Mouse (Mus musculus): ENCODE results near the gene Polr3g. TPM values are rescaled to one million over a fixed set of nuclear protein-coding genes. Genes with fewer than 3 reads are reported as not detected.
"Not testable (repeated sequence)": the region's sequence is repeated elsewhere in the genome, so short reads cannot be mapped to it uniquely, and the experiment has no call there.

Polr3g gene
- 5.1 and 5.6 TPM in 2 replicates for polyA plus RNA-seq (2012; rRNA removed)

DNA sequence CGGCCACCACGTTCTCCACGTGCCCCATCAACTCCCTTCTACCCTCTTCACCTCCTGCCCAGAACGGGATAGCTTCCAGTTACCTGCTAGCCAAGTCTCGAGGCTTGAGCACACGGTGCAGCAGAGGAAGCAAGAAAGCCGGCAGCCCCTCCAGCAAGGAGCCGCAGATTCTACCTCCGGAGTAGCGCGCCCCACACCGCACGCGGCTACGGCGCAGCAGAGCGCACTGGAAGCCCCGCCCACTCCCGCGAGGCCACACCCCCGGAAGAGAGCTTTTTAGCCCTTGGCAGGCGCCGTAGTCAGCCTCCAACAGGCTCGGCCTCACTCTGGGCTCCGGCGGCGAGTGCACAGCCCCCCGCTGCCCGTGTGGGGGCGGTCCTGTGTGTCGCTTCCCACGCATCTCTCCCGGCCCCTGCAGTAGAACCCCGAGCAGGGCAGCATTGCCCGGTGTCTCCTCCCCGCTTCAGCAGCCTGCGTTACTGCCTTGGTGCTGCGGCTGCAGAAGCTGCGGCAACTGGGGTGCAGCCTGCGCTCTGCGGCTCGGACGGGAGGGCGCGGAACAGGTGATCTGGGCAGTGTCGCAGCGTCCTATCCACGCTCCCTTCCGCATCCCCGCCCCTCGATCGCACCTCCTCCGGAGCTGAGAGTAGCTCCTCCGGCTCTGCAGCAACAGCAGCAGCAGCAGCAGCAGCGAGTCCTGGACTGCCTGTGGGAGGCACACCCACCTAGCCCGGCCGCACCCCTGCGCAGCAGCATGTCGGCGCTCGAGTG is at the start of gene Polr3g, which contains the start of gene Mblac2:
Gene Polr3g, minus strand, starts transcription at position 239 of the 771 bp plus-strand sequence.
Gene Mblac2, plus strand, starts transcription at position 567 of the 771 bp plus-strand sequence.
- peak; percentile 49 for DNase-seq (ENCODE audit: low read depth)

- no peak for DNase-seq (ENCODE audit: low read depth)
Measured at GRCm38 (mm10) chr13:81760379-81760778, 49.6 kb upstream of the Polr3g start.

DNA sequence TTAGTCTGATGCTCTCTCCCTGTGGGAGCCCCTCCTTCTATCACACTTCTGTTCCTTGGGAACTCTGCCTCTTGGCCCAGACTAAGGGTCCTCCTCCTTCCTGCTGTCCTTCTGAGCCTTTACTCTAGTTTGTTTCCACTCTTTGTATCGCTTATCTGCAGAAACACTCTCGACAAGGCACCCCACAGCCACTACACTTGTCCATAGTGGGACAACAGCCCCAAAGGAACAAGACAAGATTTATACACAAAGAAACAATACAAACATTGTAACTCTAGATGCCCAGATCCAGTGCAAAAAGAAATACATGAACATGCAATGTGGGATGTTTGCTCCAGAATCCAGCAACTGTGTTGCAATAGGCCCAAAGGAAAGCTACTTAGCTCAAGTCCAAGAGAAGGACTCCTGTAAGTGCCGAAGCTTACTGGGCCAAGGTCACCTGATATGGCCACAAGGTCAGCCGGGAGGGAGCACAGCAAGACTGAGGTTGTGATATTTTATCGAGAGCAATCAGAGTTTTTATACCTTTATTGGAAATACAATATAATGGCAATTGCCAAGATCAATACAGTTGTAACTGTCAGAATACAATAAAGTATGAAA is 46.3 kb upstream of the Polr3g start:
- no peak for DNase-seq (ENCODE audit: low read depth)

- no peak for DNase-seq (ENCODE audit: low read depth)
Measured at GRCm38 (mm10) chr13:81755324-81755723, 44.5 kb upstream of the Polr3g start.

GRCm38 (mm10) chr13:81754878-81755277 is 44.1 kb upstream of the Polr3g start:
- DNase-seq (ENCODE audit: low read depth): no peak

- no peak for DNase-seq (ENCODE audit: low read depth)
Measured at GRCm38 (mm10) chr13:81744092-81744396, 33.2 kb upstream of the Polr3g start.

- DNase-seq (ENCODE audit: low read depth): no peak
Measured at GRCm38 (mm10) chr13:81743391-81744091, 32.7 kb upstream of the Polr3g start.

- DNase-seq (ENCODE audit: low read depth): no peak
Measured at GRCm38 (mm10) chr13:81740898-81741297, 30.1 kb upstream of the Polr3g start.

DNA sequence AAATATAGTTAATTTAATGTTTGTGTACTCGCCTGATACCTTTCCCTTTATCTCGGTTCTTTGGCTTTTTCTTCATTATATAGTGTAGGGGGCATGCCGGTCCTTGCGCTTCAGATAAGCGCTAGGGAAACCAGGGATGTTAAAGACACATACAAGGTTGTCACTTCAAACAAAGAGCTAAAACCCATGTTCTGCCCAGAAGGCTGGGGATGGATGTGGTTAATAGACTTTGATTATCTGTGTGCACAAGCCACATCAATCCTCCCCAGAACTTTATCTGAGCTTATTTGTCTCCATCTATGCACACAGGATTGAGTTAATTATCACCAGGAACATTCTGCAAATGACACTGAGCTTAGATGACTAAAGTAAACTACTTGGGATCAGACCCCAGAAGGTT is 25.8 kb upstream of the Polr3g start:
- DNase-seq (ENCODE audit: low read depth): no peak

GRCm38 (mm10) chr13:81730362-81730761 is 19.5 kb upstream of the Polr3g start:
- no peak for DNase-seq (ENCODE audit: low read depth)

DNA sequence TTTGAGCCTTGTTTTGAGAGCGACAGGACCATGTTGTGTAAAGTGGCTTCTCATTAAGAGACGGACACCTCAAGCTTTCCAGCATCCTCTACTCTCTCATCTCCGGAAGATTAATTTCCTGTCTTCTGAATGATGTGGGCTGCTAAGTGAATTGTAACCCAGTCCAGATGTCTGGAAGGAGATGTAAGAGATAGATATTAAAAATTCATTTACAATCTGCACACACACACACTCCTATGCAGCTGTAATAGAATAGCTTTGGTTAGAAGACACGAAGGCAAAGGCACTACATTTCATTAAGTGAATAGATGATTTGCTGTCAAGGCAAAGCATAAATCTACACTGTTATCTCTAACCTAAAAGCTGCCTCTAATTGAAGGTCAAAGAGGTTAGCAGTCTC is 18.3 kb upstream of the Polr3g start:
- no peak for DNase-seq (ENCODE audit: low read depth)

DNA sequence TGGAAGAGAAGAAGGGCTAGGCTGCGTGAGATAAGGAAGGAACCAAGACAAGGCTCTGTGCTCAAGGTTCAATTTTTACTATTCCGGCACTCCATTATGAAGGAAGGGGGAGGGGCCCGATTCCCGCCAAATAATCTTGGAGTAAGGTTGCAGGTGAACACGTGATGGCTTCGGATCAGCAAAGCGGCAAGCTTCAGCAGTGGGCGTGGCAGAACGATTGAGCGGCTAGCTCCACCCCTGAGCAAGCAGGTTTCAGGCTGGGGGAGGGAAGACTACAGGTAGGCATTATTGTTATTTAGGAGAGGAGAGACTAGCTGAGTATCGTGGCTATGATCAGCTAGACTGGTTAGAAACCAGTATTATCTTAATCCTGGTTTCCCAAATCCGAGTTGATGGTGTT is 17.3 kb upstream of the Polr3g start:
- not testable (repeated sequence) for DNase-seq (ENCODE audit: low read depth)

- DNase-seq (ENCODE audit: low read depth): no peak
Measured at GRCm38 (mm10) chr13:81713896-81714295, 3.1 kb upstream of the Polr3g start.

GRCm38 (mm10) chr13:81711546-81712371 is 946 bp upstream of the Polr3g start:
- no peak for DNase-seq (ENCODE audit: low read depth)

DNA sequence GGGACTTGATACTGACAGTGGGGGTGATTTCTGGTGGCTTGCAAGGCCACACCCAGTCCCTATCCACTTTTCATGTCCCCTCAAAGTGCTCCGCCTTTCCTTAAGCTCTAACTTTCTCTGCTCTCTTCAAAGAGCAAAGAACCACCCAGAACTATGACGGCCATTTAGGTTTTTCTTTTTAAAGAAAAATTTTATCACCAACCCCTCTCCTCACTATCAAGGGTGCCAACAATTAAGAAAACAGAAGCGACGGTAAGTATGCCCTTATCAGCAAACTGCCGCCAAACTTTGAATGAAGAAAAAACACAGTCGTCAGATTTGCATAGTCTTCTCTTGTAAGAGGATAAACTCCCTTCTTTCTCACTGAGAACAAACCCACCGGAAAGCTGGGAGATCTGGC is 547 bp downstream of the Polr3g start:
- DNase-seq (ENCODE audit: low read depth): no peak

GRCm38 (mm10) chr13:81709805-81710204 is 1.0 kb downstream of the Polr3g start:
- no peak for DNase-seq (ENCODE audit: low read depth)

- DNase-seq (ENCODE audit: low read depth): no peak
Measured at GRCm38 (mm10) chr13:81706311-81706710, 4.5 kb downstream of the Polr3g start.

DNA sequence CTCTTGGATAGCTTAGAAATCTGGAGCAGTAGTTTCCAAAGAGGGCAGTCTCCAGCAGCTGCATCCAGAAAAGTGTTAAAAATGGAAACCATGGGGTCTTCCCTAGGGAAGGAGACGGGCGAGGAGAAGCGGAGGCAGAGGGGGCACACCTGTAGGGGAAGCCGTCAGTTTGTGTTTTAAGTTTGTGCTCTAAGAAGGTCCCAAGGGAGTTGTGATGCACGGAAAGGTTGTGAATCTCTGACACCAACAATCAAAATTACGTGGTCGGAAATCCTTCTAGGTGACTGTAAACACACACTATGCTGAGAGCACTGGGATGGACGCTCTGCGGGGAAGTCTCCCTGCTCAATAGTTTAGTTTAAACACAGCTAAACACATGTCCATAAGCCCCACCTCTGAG is 7.2 kb downstream of the Polr3g start:
- no peak for DNase-seq (ENCODE audit: low read depth)

- no peak for DNase-seq (ENCODE audit: low read depth)
Measured at GRCm38 (mm10) chr13:81703148-81703547, 7.7 kb downstream of the Polr3g start.

GRCm38 (mm10) chr13:81694446-81694845 is 16.4 kb downstream of the Polr3g start:
- DNase-seq (ENCODE audit: low read depth): no peak

DNA sequence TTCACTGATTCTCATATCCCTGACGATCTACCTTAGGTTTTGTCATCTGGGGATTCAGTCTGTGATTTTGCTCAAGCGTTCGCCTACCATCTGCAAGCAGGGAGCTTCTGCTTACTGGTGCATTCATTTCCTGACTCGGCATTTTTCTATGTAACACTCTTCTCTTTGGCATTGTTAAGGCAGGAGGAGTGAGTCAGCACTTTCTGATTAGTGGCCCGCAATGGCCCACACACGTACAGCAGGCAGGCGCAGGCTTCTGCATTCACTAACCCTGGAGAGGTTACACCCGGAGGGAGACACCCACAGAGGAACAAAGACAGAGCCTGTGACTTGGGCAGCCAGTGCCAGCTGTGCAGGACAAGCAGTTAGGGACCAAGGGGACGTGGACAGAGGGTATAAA is 19.2 kb downstream of the Polr3g start:
- no peak for DNase-seq (ENCODE audit: low read depth)

- DNase-seq (ENCODE audit: low read depth): no peak
Measured at GRCm38 (mm10) chr13:81690477-81690876, 20.3 kb downstream of the Polr3g start.
